In the genomic region with DNA sequence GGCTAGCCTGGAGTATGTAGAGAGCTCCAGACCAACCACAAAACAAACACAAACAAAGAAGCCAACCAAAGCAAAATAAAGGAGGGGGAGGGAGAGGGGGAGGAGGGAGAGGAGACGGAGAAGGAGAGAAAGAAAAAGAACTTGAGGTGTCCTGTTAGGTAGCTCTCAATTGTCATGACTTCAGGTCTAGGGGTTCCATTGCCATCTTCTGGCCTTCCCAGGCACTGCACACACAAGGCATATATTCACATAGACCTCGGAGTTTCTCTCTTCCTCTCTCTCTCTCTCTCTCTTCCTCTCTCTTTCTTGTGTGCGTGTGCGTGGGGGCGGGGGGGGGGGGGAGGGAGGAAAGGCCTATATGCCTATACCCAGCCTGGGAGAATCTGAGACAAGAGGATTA, we compare ENCODE assay signal across 8 mouse cellular contexts. TPM values are rescaled to one million over a fixed set of nuclear protein-coding genes. Genes with fewer than 3 reads are reported as not detected.
DNase-seq lines count a peak whose midpoint lies in the region; ATAC-seq and TF ChIP-seq lines count a peak whose summit lies in the region.

No protein-coding gene starts in this region.

- H3K4me1 ChIP-seq in lung, adult 2 months (ENCODE audit: control insufficient read depth, insufficient read depth, low read length): peaks cover 5% of the 10 kb centered on the region
- H3K4me1 ChIP-seq in embryonic facial prominence, embryonic 11.5 days (ENCODE audit: control insufficient read depth, insufficient read depth, low read length): no peaks in the 10 kb centered on the region
- no peaks in the 10 kb centered on the region for H3K4me1 ChIP-seq in stomach, postnatal 0 days (replicated peaks; ENCODE audit: control insufficient read depth, insufficient read depth)

- H3K27me3 ChIP-seq in embryonic facial prominence, embryonic 11.5 days (ENCODE audit: control insufficient read depth, insufficient read depth, low read length): no peaks in the 10 kb centered on the region
- H3K27me3 ChIP-seq in stomach, postnatal 0 days (ENCODE audit: control insufficient read depth, insufficient read depth, low read length): no peaks in the 10 kb centered on the region

- no peak for TF ChIP-seq EP300 in stomach, postnatal 0 days (optimal IDR thresholded peaks at IDR 0.05)

- no peak for ATAC-seq in embryonic facial prominence, embryonic 11.5 days (replicated peaks; ENCODE audit: insufficient number of reproducible peaks, low FRiP score, low TSS enrichment, low read depth)
- no peak for ATAC-seq in stomach, postnatal 0 days (ENCODE audit: low FRiP score, low TSS enrichment)

- no peak overlapping the region for H3K4me2 ChIP-seq in embryonic facial prominence, embryonic 11.5 days (ENCODE audit: low read depth, low read length)
- H3K4me2 ChIP-seq in stomach, postnatal 0 days (replicated peaks; ENCODE audit: low read depth): no peak overlapping the region

- no peak overlapping the region for H3K9ac ChIP-seq in embryonic facial prominence, embryonic 11.5 days (replicated peaks; ENCODE audit: low read length)
- H3K9ac ChIP-seq in stomach, postnatal 0 days (ENCODE audit: low read length): no peak overlapping the region

- no peaks in the 10 kb centered on the region for H3K9me3 ChIP-seq in embryonic facial prominence, embryonic 11.5 days (replicated peaks; ENCODE audit: control insufficient read depth, low read length)
- H3K9me3 ChIP-seq in stomach, postnatal 0 days (ENCODE audit: control insufficient read depth, low read length): no peaks in the 10 kb centered on the region

- TF ChIP-seq POLR2A in lung, adult 2 months (IDR thresholded peaks at IDR 0.05; ENCODE audit: borderline replicate concordance, extremely low read depth, low read depth, low read length): no peak

- 23% methylated on average over 5 of the region's 5 CpGs for WGBS in lung, adult 2 months
- WGBS in embryonic facial prominence, embryonic 11.5 days: 26% methylated on average over 2 of the region's 5 CpGs
- WGBS in stomach, postnatal 0 days: 51% methylated on average over 2 of the region's 5 CpGs

- H3K27ac ChIP-seq in embryonic facial prominence, embryonic 11.5 days (replicated peaks; ENCODE audit: low read depth, low read length): no peak overlapping the region
- no peak overlapping the region for H3K27ac ChIP-seq in stomach, postnatal 0 days (replicated peaks)

- DNase-seq in adrenal gland, postnatal 14 days: peak; percentile 41
- no peak for DNase-seq in adrenal gland, adult (ENCODE audit: inconsistent age in 2 of 2, low spot score in 1 of 2)
- no peak for DNase-seq in lung, adult 2 months
- DNase-seq in lung, postnatal 14 days: no peak
- DNase-seq in embryonic facial prominence, embryonic 11.5 days (ENCODE audit: low spot score): peak; percentile 38
- peak; percentile 52 for DNase-seq in stomach, postnatal 0 days (ENCODE audit: low spot score)
- DNase-seq in layer of hippocampus, postnatal 25 days (ENCODE audit: extremely low spot score in 1 of 2, low spot score in 1 of 2): no peak
- DNase-seq in adrenal gland, postnatal 4 days (ENCODE audit: low spot score in 2 of 2): no peak

- 0 out of 2 replicates have a peak, but pooled peaks have one; percentile 31 for TF ChIP-seq CTCF in lung, adult 2 months (IDR thresholded peaks at IDR 0.05; ENCODE audit: insufficient read depth, low read length)
- TF ChIP-seq CTCF in stomach, postnatal 0 days (IDR thresholded peaks at IDR 0.05; ENCODE audit: low read depth): peak; percentile 75

- H3K36me3 ChIP-seq in embryonic facial prominence, embryonic 11.5 days (replicated peaks; ENCODE audit: control insufficient read depth, insufficient read depth, low read depth, low read length): no peaks in the 10 kb centered on the region
- H3K36me3 ChIP-seq in stomach, postnatal 0 days (ENCODE audit: control insufficient read depth, insufficient read depth, low read length): no peaks in the 10 kb centered on the region

- H3K4me3 ChIP-seq in lung, adult 2 months (replicated peaks; ENCODE audit: extremely low read depth, low read depth, low read length): no peak overlapping the region
- no peak overlapping the region for H3K4me3 ChIP-seq in embryonic facial prominence, embryonic 11.5 days (ENCODE audit: low read depth, low read length)
- no peak overlapping the region for H3K4me3 ChIP-seq in stomach, postnatal 0 days (ENCODE audit: low read depth, low read length)

RNA-seq across cellular contexts. Expression of gene Acyp1, which starts 1.3 kb away (rescaled TPM):
- 31.5 and 38.3 TPM in 2 replicates for total RNA-seq in adrenal gland, postnatal 14 days (2021)
- polyA plus RNA-seq in lung, adult 2 months (2012; rRNA removed): 6.3 and 8.7 TPM in 2 replicates
- polyA plus RNA-seq in embryonic facial prominence, embryonic 11.5 days (2014; fragmentation: Nextera tagmentation; extraction: Ambion mirVana): 49.7 and 58.5 TPM in 2 replicates
- 33.6 and 35.9 TPM in 2 replicates for polyA plus RNA-seq in stomach, postnatal 0 days (2015; fragmentation: Nextera tagmentation; extraction: Ambion mirVana)
- 10 to 100 TPM; 34.3 to 37.7 TPM for total RNA-seq in layer of hippocampus, postnatal 25 days (2021)
- total RNA-seq in adrenal gland, postnatal 4 days (2021): 10 to 100 TPM; 29.3 to 38.6 TPM

RNA-seq across cellular contexts. Expression of gene Zc2hc1c, which starts 1.4 kb away (rescaled TPM):
- total RNA-seq in adrenal gland, postnatal 14 days (2021): 0.98 and 1.1 TPM in 2 replicates
- polyA plus RNA-seq in lung, adult 2 months (2012; rRNA removed): 1.5 and 1.7 TPM in 2 replicates
- 0.89 and 0.95 TPM in 2 replicates for polyA plus RNA-seq in embryonic facial prominence, embryonic 11.5 days (2014; fragmentation: Nextera tagmentation; extraction: Ambion mirVana)
- 0.76 and 0.93 TPM in 2 replicates for polyA plus RNA-seq in stomach, postnatal 0 days (2015; fragmentation: Nextera tagmentation; extraction: Ambion mirVana)
- total RNA-seq in layer of hippocampus, postnatal 25 days (2021): under 1 TPM; 0.89 TPM
- total RNA-seq in adrenal gland, postnatal 4 days (2021): 1 to 10 TPM; 1.4 to 2.0 TPM

RNA-seq across cellular contexts. Expression of gene Mlh3, which starts 16.5 kb away (rescaled TPM):
- 9.3 and 11.3 TPM in 2 replicates for total RNA-seq in adrenal gland, postnatal 14 days (2021)
- 3.7 and 5.5 TPM in 2 replicates for polyA plus RNA-seq in lung, adult 2 months (2012; rRNA removed)
- 9.5 TPM in 2 replicates for polyA plus RNA-seq in embryonic facial prominence, embryonic 11.5 days (2014; fragmentation: Nextera tagmentation; extraction: Ambion mirVana)
- 3.0 and 3.2 TPM in 2 replicates for polyA plus RNA-seq in stomach, postnatal 0 days (2015; fragmentation: Nextera tagmentation; extraction: Ambion mirVana)
- total RNA-seq in layer of hippocampus, postnatal 25 days (2021): 10 to 100 TPM; 17.0 to 17.9 TPM
- 10 to 100 TPM; 11.9 to 12.9 TPM for total RNA-seq in adrenal gland, postnatal 4 days (2021)

RNA-seq across cellular contexts. Expression of gene Nek9, which starts 52.2 kb away (rescaled TPM):
- 65.7 and 66.2 TPM in 2 replicates for total RNA-seq in adrenal gland, postnatal 14 days (2021)
- polyA plus RNA-seq in lung, adult 2 months (2012; rRNA removed): 32.7 and 39.7 TPM in 2 replicates
- polyA plus RNA-seq in embryonic facial prominence, embryonic 11.5 days (2014; fragmentation: Nextera tagmentation; extraction: Ambion mirVana): 15.2 and 15.7 TPM in 2 replicates
- polyA plus RNA-seq in stomach, postnatal 0 days (2015; fragmentation: Nextera tagmentation; extraction: Ambion mirVana): 7.2 and 8.1 TPM in 2 replicates
- total RNA-seq in layer of hippocampus, postnatal 25 days (2021): 10 to 100 TPM; 31.8 to 31.9 TPM
- total RNA-seq in adrenal gland, postnatal 4 days (2021): 10 to 100 TPM; 76.7 to 77.0 TPM

Comparison
In these comparisons a context has a peak if more than half of its experiments do, and no peak if none do; other contexts are left out.
1. DNase-seq: peak in adrenal gland, postnatal 14 days (single experiment), embryonic facial prominence, embryonic 11.5 days (single experiment) and stomach, postnatal 0 days (single experiment); none in adrenal gland, adult (0 of 2), lung, adult 2 months (single experiment), lung, postnatal 14 days (single experiment), layer of hippocampus, postnatal 25 days (0 of 2) and adrenal gland, postnatal 4 days (0 of 2).